Mouse (Mus musculus) kidney, adult 2 months (tissue): Measurements from ENCODE around the gene Abhd17b.

Experiments used
- CTCF ChIP-seq: fragments of 200-500 bp; conservative IDR thresholded peaks from 2 replicates; pipeline ENCODE4 v1.5.1; 2011; ENCODE audit warnings: low read depth, mild to moderate bottlenecking, control low read depth, low read length, moderate library complexity, mixed read lengths; ENCODE audit not compliant: insufficient read depth, insufficient read length
- POLR2A ChIP-seq: fragments of 200-500 bp; IDR thresholded peaks from one replicate; pipeline ENCODE4 v1.6.1; 2011; ENCODE audit warnings: low read depth, low read length, control low read depth

- TF ChIP-seq POLR2A (no peak), CTCF (no peak)
These were observed 28.8 kb upstream of the Abhd17b start for GRCm38 (mm10) chr19:21624148-21624535.
